Mouse (Mus musculus): ENCODE measurements around the gene Kazn.

- no peak for TF ChIP-seq POLR2A (IDR thresholded peaks at IDR 0.05; ENCODE audit: borderline replicate concordance, extremely low read depth, low read depth, low read length)
- no peak for TF ChIP-seq CTCF (IDR thresholded peaks at IDR 0.05; ENCODE audit: insufficient read depth, low read length)
Observed at GRCm38 (mm10) chr4:142209476-142209875, 29.7 kb downstream of the Kazn start.
